ENCODE assay signal across 1 mouse cellular context in the genomic region with DNA sequence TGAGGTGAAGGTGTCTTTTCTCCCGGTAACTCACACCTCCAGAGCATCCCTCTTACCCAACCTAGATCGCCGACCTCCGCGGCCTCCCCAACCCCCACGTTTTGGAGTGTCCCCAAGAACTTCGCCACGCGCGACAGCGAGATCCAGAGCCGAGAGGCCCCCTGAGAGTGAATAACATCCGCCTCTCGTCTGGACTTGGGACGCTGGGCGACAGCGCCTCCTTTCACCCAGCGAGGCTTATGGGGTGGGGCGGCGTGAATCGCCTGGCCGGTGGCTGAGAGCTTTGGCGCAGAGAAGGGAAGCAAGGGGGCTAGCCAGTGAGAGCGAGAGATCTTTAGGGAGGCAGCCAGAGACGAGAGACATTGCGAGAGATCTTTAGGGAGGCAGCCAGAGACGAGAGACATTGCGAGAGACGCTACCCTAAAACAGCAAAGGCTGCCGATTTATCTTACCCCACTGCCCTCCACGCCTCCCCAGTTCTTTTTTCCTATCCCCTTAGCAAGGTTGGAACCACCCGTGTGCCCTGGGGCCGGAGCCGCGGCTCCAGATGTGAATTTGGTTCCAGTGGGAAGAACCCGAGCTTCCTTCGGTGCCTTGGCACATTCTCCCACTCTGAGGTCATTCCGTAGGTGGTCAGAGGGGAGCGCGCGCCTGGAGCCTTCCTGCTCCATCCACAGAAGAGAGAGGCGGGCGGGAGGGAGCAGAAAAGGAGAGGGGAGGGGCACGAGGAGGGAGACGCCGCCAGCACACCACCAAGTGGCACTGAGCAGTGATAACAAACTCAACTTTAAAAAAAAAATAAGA.
A peak's percentile ranks its signal among the peaks of the same experiment; 100 is the strongest.
TF ChIP-seq lines count a peak whose summit lies in the region.

No protein-coding gene starts in this region.

TF ChIP-seq in CH12.LX, 34 proteins besides CTCF, POLR2A, EP300 and RAD21:
- no peak for TF ChIP-seq ZMIZ1 (IDR thresholded peaks at IDR 0.05; ENCODE audit: low read depth, low read length)
- TF ChIP-seq BHLHE40 (IDR thresholded peaks at IDR 0.05; ENCODE audit: low read depth, low read length): 0 out of 2 replicates have a peak, but pooled peaks have one; percentile 4
- no peak for TF ChIP-seq POLR2AphosphoS2 (IDR thresholded peaks at IDR 0.05; ENCODE audit: low read depth, low read length)
- TF ChIP-seq E2F4 (IDR thresholded peaks at IDR 0.05; ENCODE audit: insufficient replicate concordance, low read depth, low read length): no peak
- TF ChIP-seq IRF4 (IDR thresholded peaks at IDR 0.05; ENCODE audit: low read depth, low read length): 0 out of 2 replicates have a peak, but pooled peaks have one; percentile 47
- peak; percentile 40 for TF ChIP-seq SIN3A (IDR thresholded peaks at IDR 0.05; ENCODE audit: low read length)
- peak; percentile 36 for TF ChIP-seq SMC3 (IDR thresholded peaks at IDR 0.05; ENCODE audit: low read depth, low read length)
- TF ChIP-seq MAZ (IDR thresholded peaks at IDR 0.05; ENCODE audit: low read depth, low read length): peak; percentile 91
- peak; percentile 49; the same call in 1 of the 2 replicates for TF ChIP-seq MXI1 (IDR thresholded peaks at IDR 0.05; ENCODE audit: low read depth, low read length)
- TF ChIP-seq CHD2 (IDR thresholded peaks at IDR 0.05; ENCODE audit: low read length): 0 out of 2 replicates have a peak, but pooled peaks have one; percentile 25
- no peak for TF ChIP-seq PAX5 (IDR thresholded peaks at IDR 0.05; ENCODE audit: low read length)
- TF ChIP-seq ZNF384 (IDR thresholded peaks at IDR 0.05; ENCODE audit: low read depth, low read length): peak; percentile 63
